Mouse (Mus musculus) ES-E14 (cell line): ENCODE measurements around the gene Sox13. TPM values are rescaled to one million over a fixed set of nuclear protein-coding genes. Genes with fewer than 3 reads are reported as not detected.

ENCODE experiments used
- DNase-seq: peaks from one replicate; pipeline ENCODE4 v3.0.0-alpha.2; 2013; ENCODE audit warnings: low read depth, low spot score
- H3K27ac ChIP-seq: 2 replicates; pipeline ENCODE4 v1.5.1; 2012; ENCODE audit warnings: low read depth, mild to moderate bottlenecking, low read length, moderate library complexity, mixed read lengths; ENCODE audit not compliant: poor library complexity, insufficient read depth, severe bottlenecking
- H3K36me3 ChIP-seq: 2 replicates; pipeline ENCODE4 v1.6.1; 2012; ENCODE audit warnings: mild to moderate bottlenecking, low read length, moderate library complexity, mixed read lengths; ENCODE audit not compliant: control insufficient read depth, poor library complexity, insufficient read depth, severe bottlenecking
- H3K4me1 ChIP-seq, 2 experiments: fragments of 150-350 bp in 1 of 2; sonication (generic) in 1 of 2; 2 replicates each; pipeline ENCODE4 v1.6.1; 2012; ENCODE audit warnings: low read length in 2 of 2, mild to moderate bottlenecking in 1 of 2, mixed read lengths in 1 of 2; ENCODE audit not compliant: control insufficient read depth in 2 of 2, insufficient read depth in 2 of 2, poor library complexity in 1 of 2
- H3K4me3 ChIP-seq, 2 experiments: fragments of 150-350 bp in 1 of 2; sonication (generic) in 1 of 2; 2 replicates each; pipeline ENCODE4 v1.5.1; 2012; ENCODE audit warnings: low read length in 2 of 2, low read depth in 1 of 2, mild to moderate bottlenecking in 1 of 2, mixed read lengths in 1 of 2; ENCODE audit not compliant: insufficient read depth in 1 of 2, poor library complexity in 1 of 2, severe bottlenecking in 1 of 2
- H3K9ac ChIP-seq: 2 replicates; pipeline ENCODE4 v1.6.1; 2012; ENCODE audit warnings: low read depth, mild to moderate bottlenecking, low read length, mixed read lengths; ENCODE audit not compliant: poor library complexity, insufficient read depth, severe bottlenecking
- H3K9me3 ChIP-seq: fragments of 150-350 bp; sonication (generic); 2 replicates; pipeline ENCODE4 v1.6.1; 2012; ENCODE audit warnings: low read depth, mild to moderate bottlenecking, low read length; ENCODE audit not compliant: control insufficient read depth, insufficient read depth
- CHD2 ChIP-seq: IDR thresholded peaks from 2 replicates; pipeline ENCODE4 v1.6.1; 2014; ENCODE audit warnings: mild to moderate bottlenecking, low read depth, low read length, inconsistent platforms
- HCFC1 ChIP-seq: IDR thresholded peaks from 2 replicates; pipeline ENCODE4 v1.6.1; 2012; ENCODE audit warnings: low read length, inconsistent platforms, borderline replicate concordance; ENCODE audit not compliant: insufficient read depth
- MAFK ChIP-seq: IDR thresholded peaks from 2 replicates; pipeline ENCODE4 v1.6.1; 2014; ENCODE audit warnings: mild to moderate bottlenecking, low read depth, low read length, inconsistent platforms; ENCODE audit not compliant: insufficient read depth
- ZC3H11A ChIP-seq: IDR thresholded peaks from 2 replicates; pipeline ENCODE4 v1.6.1; 2012; ENCODE audit warnings: low read depth, mild to moderate bottlenecking, inconsistent platforms, low read length, borderline replicate concordance
- ZNF384 ChIP-seq: IDR thresholded peaks from 2 replicates; pipeline ENCODE4 v1.6.1; 2012; ENCODE audit warnings: low read depth, low read length, inconsistent platforms
- in situ Hi-C, 2 experiments: fragments of 600-800 bp; cut with MboI; formaldehyde crosslinking; loops; one replicate each; pipeline ENCODE4 v1.15.1; 2025; ENCODE audit warnings: low sequenced_read_pairs in 2 of 2, inconsistent platforms in 1 of 2; ENCODE audit not compliant: unreplicated experiment in 2 of 2
- total RNA-seq: library from RNA; depleted of rRNA; stranded (reverse); fragments of 300-350 nt; gene quantifications from 2 replicates; pipeline ENCODE4 v1.2.3, GENCODE M21; 2012

The Sox13 gene
- total RNA-seq, 1 experiment, result 11.1 TPM

- H3K36me3 ChIP-seq, result no peaks in the 10 kb centered on the region
- H3K9me3 ChIP-seq, result no peaks in the 10 kb centered on the region
- peak overlapping the region; percentile 44; the same call in 1 of the 2 replicates for H3K27ac ChIP-seq
- in situ Hi-C loops, result loop anchor here in 1 of 2 experiments (25.0 kb wide), 1 partner anchor 206 kb away; the partner anchor contains the start of gene Plekha6
- no peak for TF ChIP-seq ZNF384
- no peak for TF ChIP-seq CHD2
- no peak for TF ChIP-seq HCFC1
- no peak for TF ChIP-seq ZC3H11A
- TF ChIP-seq MAFK, result no peak
- peaks cover 2 to 31% of the 10 kb centered on the region in 2 experiments; a peak in 2 of 4 replicates for H3K4me1 ChIP-seq
- no peak overlapping the region for H3K9ac ChIP-seq
- DNase-seq, result peak; percentile 88
- H3K4me3 ChIP-seq, result no peak overlapping the region
Observed at GRCm38 (mm10) chr1:133367606-133368488, 56.3 kb downstream of the Sox13 start.

- no peak overlapping the region; the same call in 1 of the 2 replicates for H3K27ac ChIP-seq
- H3K4me1 ChIP-seq, result peaks cover 2 to 31% of the 10 kb centered on the region in 2 experiments; a peak in 2 of 4 replicates
- DNase-seq, result no peak
- TF ChIP-seq HCFC1 (no peak), MAFK (no peak), ZNF384 (no peak), ZC3H11A (no peak), CHD2 (no peak)
- H3K9me3 ChIP-seq, result no peaks in the 10 kb centered on the region; the same call in 1 of the 2 replicates
- H3K9ac ChIP-seq, result no peak overlapping the region
- H3K36me3 ChIP-seq, result no peaks in the 10 kb centered on the region
- in situ Hi-C loops, result loop anchor here in 1 of 2 experiments (25.0 kb wide), 1 partner anchor 205 kb away; the partner anchor contains the start of gene Plekha6
- no peak overlapping the region for H3K4me3 ChIP-seq
Observed at GRCm38 (mm10) chr1:133366951-133367605, 57.1 kb downstream of the Sox13 start.

GRCm38 (mm10) chr1:133364890-133365289 lies 59.3 kb downstream of the Sox13 start:
- Histone ChIP-seq H3K4me3 (no peak overlapping the region), H3K9ac (no peak overlapping the region), H3K4me1 (peaks cover 2 to 31% of the 10 kb centered on the region in 2 experiments; a peak in 2 of 4 replicates), H3K9me3 (peaks cover 5% of the 10 kb centered on the region; the same call in 1 of the 2 replicates), H3K27ac (no peak overlapping the region), H3K36me3 (no peaks in the 10 kb centered on the region)
- in situ Hi-C loops, result loop anchor here in 1 of 2 experiments (25.0 kb wide), 1 partner anchor 203 kb away; the partner anchor contains the start of gene Plekha6
- no peak for DNase-seq
- TF ChIP-seq HCFC1, result no peak
- no peak for TF ChIP-seq CHD2
- TF ChIP-seq ZC3H11A, result no peak
- no peak for TF ChIP-seq MAFK
- no peak for TF ChIP-seq ZNF384

GRCm38 (mm10) chr1:133364022-133364630 lies 60.1 kb downstream of the Sox13 start:
- in situ Hi-C loops, result loop anchor here in 1 of 2 experiments (25.0 kb wide), 1 partner anchor 202 kb away; the partner anchor contains the start of gene Plekha6
- Histone ChIP-seq H3K9me3 (peaks cover 5% of the 10 kb centered on the region), H3K4me3 (peak overlapping the region; percentile 63 to 96), H3K27ac (no peak overlapping the region), H3K9ac (peak overlapping the region; percentile 31), H3K36me3 (no peaks in the 10 kb centered on the region), H3K4me1 (peaks cover 2 to 31% of the 10 kb centered on the region in 2 experiments; a peak in 2 of 4 replicates)
- TF ChIP-seq CHD2, result no peak
- TF ChIP-seq MAFK, result no peak
- no peak for TF ChIP-seq ZNF384
- no peak for TF ChIP-seq HCFC1
- TF ChIP-seq ZC3H11A, result no peak
- no peak for DNase-seq
